In genomic region chr17:25796211-25796771, GRCm38 (mm10) we compare ENCODE assay signal across 7 mouse cellular contexts. TPM values are rescaled to one million over a fixed set of nuclear protein-coding genes. Genes with fewer than 3 reads are reported as not detected.
A peak's percentile ranks its signal among the peaks of the same experiment; 100 is the strongest.
DNase-seq lines count a peak whose midpoint lies in the region; ATAC-seq lines count a peak whose summit lies in the region.

No protein-coding gene starts in this region.

- WGBS in embryonic facial prominence, embryonic 15.5 days, result 1% methylated on average over 37 of the region's 37 CpGs
- 2% methylated on average over 37 of the region's 37 CpGs for whole genome bisulfite sequencing in liver, embryonic 11.5 days
- 1% methylated on average over 37 of the region's 37 CpGs for WGBS in stomach, embryonic 16.5 days

- H3K9me3 ChIP-seq in embryonic facial prominence, embryonic 15.5 days (replicated peaks), result no peaks in the 10 kb centered on the region
- no peaks in the 10 kb centered on the region for H3K9me3 ChIP-seq in liver, embryonic 11.5 days (ENCODE audit: control insufficient read depth, low read length)
- no peaks in the 10 kb centered on the region for H3K9me3 ChIP-seq in stomach, embryonic 16.5 days (replicated peaks; ENCODE audit: control insufficient read depth, low read length)

- peak overlapping the region; percentile 89 for H3K4me2 ChIP-seq in embryonic facial prominence, embryonic 15.5 days (replicated peaks)
- peak overlapping the region; percentile 98 for H3K4me2 ChIP-seq in liver, embryonic 11.5 days
- H3K4me2 ChIP-seq in stomach, embryonic 16.5 days (ENCODE audit: low read depth, low read length), result peak overlapping the region; percentile 93

- ATAC-seq in embryonic facial prominence, embryonic 15.5 days (ENCODE audit: insufficient number of reproducible peaks, low FRiP score, low TSS enrichment, low read depth), result no peak; the same call in 1 of the 2 replicates
- ATAC-seq in liver, embryonic 11.5 days (replicated peaks; ENCODE audit: low FRiP score), result 0 out of 2 replicates have a peak, but pooled peaks have one; percentile 1
- ATAC-seq in stomach, embryonic 16.5 days (ENCODE audit: insufficient read depth, low FRiP score), result no peak

- 0 out of 2 replicates have a peak, but pooled peaks cover 3% of the 10 kb centered on the region for H3K36me3 ChIP-seq in embryonic facial prominence, embryonic 15.5 days
- no peaks in the 10 kb centered on the region for H3K36me3 ChIP-seq in liver, embryonic 11.5 days (ENCODE audit: control insufficient read depth, insufficient read depth, low read length)
- no peaks in the 10 kb centered on the region for H3K36me3 ChIP-seq in stomach, embryonic 16.5 days (ENCODE audit: control insufficient read depth, insufficient read depth, low read length)

- DNase-seq in spleen, postnatal 10 days (ENCODE audit: low spot score in 2 of 2), result peak; percentile 46
- no peak for DNase-seq in spleen, postnatal 14 days (ENCODE audit: low spot score in 2 of 2)
- DNase-seq in heart, postnatal 4 days, result peak; percentile 56
- peak; percentile 46 for DNase-seq in liver, embryonic 11.5 days (ENCODE audit: low spot score)
- no peak for DNase-seq in left cerebral cortex, adult 18-20 months (ENCODE audit: low spot score in 2 of 2)

- peak overlapping the region; percentile 33 for H3K9ac ChIP-seq in embryonic facial prominence, embryonic 15.5 days
- H3K9ac ChIP-seq in liver, embryonic 11.5 days (ENCODE audit: low read depth, low read length), result peak overlapping the region; percentile 71
- peak overlapping the region; percentile 80 for H3K9ac ChIP-seq in stomach, embryonic 16.5 days (ENCODE audit: low read length)

- H3K27me3 ChIP-seq in embryonic facial prominence, embryonic 15.5 days, result no peaks in the 10 kb centered on the region
- no peaks in the 10 kb centered on the region; the same call in 1 of the 2 replicates for H3K27me3 ChIP-seq in liver, embryonic 11.5 days (replicated peaks; ENCODE audit: control insufficient read depth, insufficient read depth, low read length)
- H3K27me3 ChIP-seq in stomach, embryonic 16.5 days (ENCODE audit: control insufficient read depth, insufficient read depth, low read length), result no peaks in the 10 kb centered on the region

- H3K27ac ChIP-seq in embryonic facial prominence, embryonic 15.5 days (replicated peaks), result no peak overlapping the region; the same call in 1 of the 2 replicates
- no peak overlapping the region for H3K27ac ChIP-seq in liver, embryonic 11.5 days (ENCODE audit: low read depth, low read length)
- H3K27ac ChIP-seq in stomach, embryonic 16.5 days (ENCODE audit: low read length), result peak overlapping the region; percentile 27; the same call in 1 of the 2 replicates

- peaks cover 38% of the 10 kb centered on the region for H3K4me1 ChIP-seq in embryonic facial prominence, embryonic 15.5 days
- H3K4me1 ChIP-seq in liver, embryonic 11.5 days (replicated peaks; ENCODE audit: control insufficient read depth, insufficient read depth, low read length), result peaks cover 26% of the 10 kb centered on the region
- H3K4me1 ChIP-seq in stomach, embryonic 16.5 days (ENCODE audit: control insufficient read depth, insufficient read depth, low read length), result peaks cover 35% of the 10 kb centered on the region

- peak overlapping the region; percentile 66 for H3K4me3 ChIP-seq in embryonic facial prominence, embryonic 15.5 days (replicated peaks)
- peak overlapping the region; percentile 73 for H3K4me3 ChIP-seq in liver, embryonic 11.5 days (ENCODE audit: low read depth, low read length)
- peak overlapping the region; percentile 87 for H3K4me3 ChIP-seq in stomach, embryonic 16.5 days (replicated peaks; ENCODE audit: low read length)

RNA-seq across cellular contexts. Expression of gene Metrn, which starts 0.6 kb away (rescaled TPM):
- polyA plus RNA-seq in embryonic facial prominence, embryonic 15.5 days (2015; fragmentation: Nextera tagmentation; extraction: Ambion mirVana), result 41.8 and 44.8 TPM in 2 replicates
- 10 to 100 TPM; 48.4 to 49.3 TPM for total RNA-seq in heart, postnatal 4 days (2021)
- 7.6 and 10.8 TPM in 2 replicates for polyA plus RNA-seq in liver, embryonic 11.5 days (2014; fragmentation: Nextera tagmentation; extraction: Ambion mirVana)
- polyA plus RNA-seq in stomach, embryonic 16.5 days (2015; fragmentation: Nextera tagmentation; extraction: Ambion mirVana), result 25.4 and 28.0 TPM in 2 replicates
- 10 to 100 TPM; 70.9 to 78.2 TPM for total RNA-seq in left cerebral cortex, adult 18-20 months (2021)

RNA-seq across cellular contexts. Expression of gene AC134908.4, which starts 0.8 kb away (rescaled TPM):
- not detected in 2 replicates for polyA plus RNA-seq in embryonic facial prominence, embryonic 15.5 days (2015; fragmentation: Nextera tagmentation; extraction: Ambion mirVana)
- total RNA-seq in heart, postnatal 4 days (2021), result 1 to 10 TPM in 1 of 2 experiments, under 1 TPM in 1; 0.86 to 1.2 TPM
- not detected in 2 replicates for polyA plus RNA-seq in liver, embryonic 11.5 days (2014; fragmentation: Nextera tagmentation; extraction: Ambion mirVana)
- polyA plus RNA-seq in stomach, embryonic 16.5 days (2015; fragmentation: Nextera tagmentation; extraction: Ambion mirVana), result 1.2 TPM in 1 of 2 replicates, not detected in the other
- 1 to 10 TPM in 1 of 2 experiments, not detected in 1; 1.4 TPM for total RNA-seq in left cerebral cortex, adult 18-20 months (2021)

RNA-seq across cellular contexts. Expression of gene Fam173a, which starts 3.6 kb away (rescaled TPM):
- polyA plus RNA-seq in embryonic facial prominence, embryonic 15.5 days (2015; fragmentation: Nextera tagmentation; extraction: Ambion mirVana), result 95.7 and 99.3 TPM in 2 replicates
- 10 to 100 TPM; 41.0 to 44.2 TPM for total RNA-seq in heart, postnatal 4 days (2021)
- 83.7 and 83.8 TPM in 2 replicates for polyA plus RNA-seq in liver, embryonic 11.5 days (2014; fragmentation: Nextera tagmentation; extraction: Ambion mirVana)
- polyA plus RNA-seq in stomach, embryonic 16.5 days (2015; fragmentation: Nextera tagmentation; extraction: Ambion mirVana), result 96.9 and 102 TPM in 2 replicates
- 10 to 100 TPM; 92.7 to 99.1 TPM for total RNA-seq in left cerebral cortex, adult 18-20 months (2021)

RNA-seq across cellular contexts. Expression of gene Ccdc78, which starts 9.9 kb away (rescaled TPM):
- 2.9 and 4.8 TPM in 2 replicates for polyA plus RNA-seq in embryonic facial prominence, embryonic 15.5 days (2015; fragmentation: Nextera tagmentation; extraction: Ambion mirVana)
- total RNA-seq in heart, postnatal 4 days (2021), result not detected
- 0.25 and 0.33 TPM in 2 replicates for polyA plus RNA-seq in liver, embryonic 11.5 days (2014; fragmentation: Nextera tagmentation; extraction: Ambion mirVana)
- polyA plus RNA-seq in stomach, embryonic 16.5 days (2015; fragmentation: Nextera tagmentation; extraction: Ambion mirVana), result 0.12 TPM in 1 of 2 replicates, not detected in the other
- total RNA-seq in left cerebral cortex, adult 18-20 months (2021), result under 1 TPM in 1 of 2 experiments, not detected in 1; 0.19 TPM

RNA-seq across cellular contexts. Expression of gene Haghl, which starts 10.8 kb away (rescaled TPM):
- 62.0 and 67.2 TPM in 2 replicates for polyA plus RNA-seq in embryonic facial prominence, embryonic 15.5 days (2015; fragmentation: Nextera tagmentation; extraction: Ambion mirVana)
- total RNA-seq in heart, postnatal 4 days (2021), result 10 to 100 TPM; 27.8 to 29.4 TPM
- polyA plus RNA-seq in liver, embryonic 11.5 days (2014; fragmentation: Nextera tagmentation; extraction: Ambion mirVana), result 22.7 and 25.0 TPM in 2 replicates
- 49.8 and 54.2 TPM in 2 replicates for polyA plus RNA-seq in stomach, embryonic 16.5 days (2015; fragmentation: Nextera tagmentation; extraction: Ambion mirVana)
- total RNA-seq in left cerebral cortex, adult 18-20 months (2021), result 100 to 1,000 TPM; 112 to 119 TPM

Comparison
In these comparisons a context has a peak if more than half of its experiments do, and no peak if none do; other contexts are left out.
1. DNase-seq: peak in spleen, postnatal 10 days (2 of 2), heart, postnatal 4 days (single experiment) and liver, embryonic 11.5 days (single experiment); none in spleen, postnatal 14 days (0 of 2) and left cerebral cortex, adult 18-20 months (0 of 2).
2. Peak in every context shown above with its lines, with median percentiles within 50 percentile points of each other: H3K4me2 ChIP-seq, H3K4me3 ChIP-seq and H3K9ac ChIP-seq.